ENCODE assay signal across 8 mouse cellular contexts in genomic region chr5:28167611-28168252, GRCm38 (mm10). TPM values are rescaled to one million over a fixed set of nuclear protein-coding genes. Genes with fewer than 3 reads are reported as not detected.
DNase-seq lines count a peak whose midpoint lies in the region; ATAC-seq lines count a peak whose summit lies in the region.

No protein-coding gene starts in this region.

- no peaks in the 10 kb centered on the region for H3K36me3 ChIP-seq in heart, embryonic 14.5 days (ENCODE audit: control insufficient read depth, insufficient read depth, low read length)
- no peaks in the 10 kb centered on the region for H3K36me3 ChIP-seq in megakaryocyte, embryonic 14.5 days (replicated peaks; ENCODE audit: low read length)

- no peak for DNase-seq in heart, adult 11 months
- peak; percentile 22 for DNase-seq in brain, adult 2 months (ENCODE audit: low read depth, low spot score)
- peak; percentile 12 to 29 for DNase-seq in heart, postnatal 10 days
- DNase-seq in layer of hippocampus, postnatal 36 days: no peak
- no peak for DNase-seq in layer of hippocampus, adult 8-10 months (ENCODE audit: low spot score in 2 of 2)
- DNase-seq in urinary bladder, adult 18-20 months (ENCODE audit: low spot score in 2 of 2): no peak

- no peaks in the 10 kb centered on the region for H3K9me3 ChIP-seq in heart, embryonic 14.5 days (ENCODE audit: control insufficient read depth, low read length)
- H3K9me3 ChIP-seq in megakaryocyte, embryonic 14.5 days: no peaks in the 10 kb centered on the region

- intact Hi-C loops in heart, postnatal 10 days (cut with DNase I): no loop called here

- H3K4me1 ChIP-seq in heart, embryonic 14.5 days (ENCODE audit: control insufficient read depth in 2 of 2, insufficient read depth in 2 of 2, low read length in 2 of 2): peaks cover 3 to 24% of the 10 kb centered on the region in 2 experiments; a peak in 3 of 4 replicates
- H3K4me1 ChIP-seq in megakaryocyte, embryonic 14.5 days: peaks cover 48% of the 10 kb centered on the region

- no peak overlapping the region for H3K27ac ChIP-seq in heart, embryonic 14.5 days (replicated peaks in 1 of 2; ENCODE audit: control insufficient read depth in 1 of 2, insufficient read depth in 1 of 2, low read depth in 2 of 2, low read length in 2 of 2)

- peak overlapping the region in 1 of 2 experiments; percentile 26; a peak in 2 of 4 replicates for H3K4me3 ChIP-seq in heart, embryonic 14.5 days (ENCODE audit: control insufficient read depth in 1 of 2, insufficient read depth in 1 of 2, low read depth in 1 of 2, low read length in 2 of 2)
- H3K4me3 ChIP-seq in megakaryocyte, embryonic 14.5 days (replicated peaks): peak overlapping the region; percentile 88

- peaks cover 86% of the 10 kb centered on the region for H3K27me3 ChIP-seq in heart, embryonic 14.5 days (ENCODE audit: control insufficient read depth, insufficient read depth, low read length)
- H3K27me3 ChIP-seq in megakaryocyte, embryonic 14.5 days (replicated peaks): peaks cover 93% of the 10 kb centered on the region

- peak overlapping the region; percentile 50 for H3K4me2 ChIP-seq in heart, embryonic 14.5 days (ENCODE audit: low read length)

- 3% methylated on average over 29 of the region's 29 CpGs for WGBS in heart, embryonic 14.5 days

- no peak overlapping the region for H3K9ac ChIP-seq in heart, embryonic 14.5 days (ENCODE audit: low read length)

- no peak for ATAC-seq in heart, embryonic 14.5 days (ENCODE audit: insufficient number of reproducible peaks, insufficient read depth, low FRiP score, low read depth)

RNA-seq across cellular contexts. Expression of gene En2, which starts 2.2 kb away (rescaled TPM):
- polyA plus RNA-seq in heart, embryonic 14.5 days (2014; fragmentation: Nextera tagmentation; extraction: Ambion mirVana): not detected in 2 replicates
- under 1 TPM in 1 of 2 experiments, not detected in 1; 0.07 TPM for total RNA-seq in heart, postnatal 10 days (2021)
- 0.47 TPM in 1 of 2 replicates, not detected in the other for polyA plus RNA-seq in megakaryocyte, embryonic 14.5 days (2012; ENCODE audit: insufficient read depth, low replicate concordance)
- total RNA-seq in layer of hippocampus, postnatal 36 days (2021): under 1 TPM; 0.25 to 0.28 TPM
- under 1 TPM; 0.27 to 0.57 (median 0.40) TPM for total RNA-seq in layer of hippocampus, adult 8-10 months (2022)

Comparison
In these comparisons a context has a peak if more than half of its experiments do, and no peak if none do; other contexts are left out.
1. DNase-seq: peak in brain, adult 2 months (single experiment) and heart, postnatal 10 days (2 of 2); none in heart, adult 11 months (single experiment), layer of hippocampus, postnatal 36 days (0 of 2), layer of hippocampus, adult 8-10 months (0 of 2) and urinary bladder, adult 18-20 months (0 of 2).